Mouse (Mus musculus) olfactory bulb, adult 2 months (tissue): ENCODE results near the gene Utf1.

ENCODE experiments used
- CTCF ChIP-seq: fragments of 200-500 bp; IDR thresholded peaks from 2 replicates; pipeline ENCODE4 v1.5.1; 2012; ENCODE audit warnings: low read depth, mild to moderate bottlenecking, low read length, moderate library complexity; ENCODE audit not compliant: insufficient read depth
- POLR2A ChIP-seq: fragments of 200-500 bp; IDR thresholded peaks from 2 replicates; pipeline ENCODE4 v1.6.1; 2012; ENCODE audit warnings: mild to moderate bottlenecking, low read depth, low read length, moderate library complexity; ENCODE audit not compliant: insufficient read depth

DNA sequence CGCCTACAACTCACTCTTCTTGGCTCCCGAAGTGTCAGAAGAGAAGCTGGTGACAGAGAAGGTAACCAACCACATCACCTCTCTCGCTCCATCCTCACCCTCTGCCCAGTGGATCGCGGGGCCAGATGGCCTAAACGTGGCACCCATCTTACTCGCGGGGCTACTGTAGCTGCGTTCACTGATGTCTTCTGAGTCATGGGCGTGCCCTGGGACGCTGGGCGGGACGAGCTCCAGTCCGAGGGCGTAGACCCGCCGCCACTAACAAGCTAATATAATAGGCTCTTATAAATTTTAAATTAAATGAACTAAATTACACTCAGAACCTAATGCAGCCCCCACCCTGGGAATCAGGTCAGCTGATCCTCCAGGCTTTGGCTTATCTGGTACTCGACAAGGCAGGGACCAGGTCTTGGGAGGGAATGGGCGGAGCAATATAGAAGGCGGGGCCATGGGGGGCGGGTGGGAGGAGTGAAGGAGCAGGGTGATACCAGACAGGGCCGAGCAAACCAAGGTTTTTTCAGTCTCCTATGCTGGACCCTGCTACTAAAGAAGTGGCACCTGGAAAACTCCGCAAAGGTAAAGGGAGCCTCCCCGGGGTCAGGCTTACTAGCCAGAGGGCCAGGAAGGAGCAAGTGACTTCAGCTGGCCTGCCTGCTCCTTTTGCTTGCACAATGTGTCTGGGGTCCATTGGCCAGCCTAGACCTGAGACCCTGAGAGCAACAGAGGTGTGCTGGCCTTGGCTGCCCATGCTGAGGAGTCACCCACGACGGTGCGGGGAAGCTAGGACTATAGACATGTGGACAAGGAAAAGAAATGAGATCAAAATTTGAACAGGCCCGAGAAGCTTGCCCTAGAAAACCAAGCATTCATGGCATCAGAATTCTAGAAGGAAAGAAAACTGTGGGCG is 29.2 kb upstream of the Utf1 start:
- no peak for TF ChIP-seq CTCF
- no peak for TF ChIP-seq POLR2A
